Mouse (Mus musculus) liver, adult 2 months (tissue): Measurements from ENCODE around the gene Gm17545.

Experiments
- CTCF ChIP-seq: fragments of 200-500 bp; IDR thresholded peaks from 2 replicates; pipeline ENCODE4 v1.5.1; 2011; ENCODE audit warnings: low read depth, low read length, control low read depth
- POLR2A ChIP-seq: fragments of 200-500 bp; IDR thresholded peaks from 2 replicates; pipeline ENCODE4 v1.6.1; 2011; ENCODE audit warnings: low read length, control low read depth; ENCODE audit not compliant: insufficient read depth; ENCODE audit errors: extremely low read depth

DNA sequence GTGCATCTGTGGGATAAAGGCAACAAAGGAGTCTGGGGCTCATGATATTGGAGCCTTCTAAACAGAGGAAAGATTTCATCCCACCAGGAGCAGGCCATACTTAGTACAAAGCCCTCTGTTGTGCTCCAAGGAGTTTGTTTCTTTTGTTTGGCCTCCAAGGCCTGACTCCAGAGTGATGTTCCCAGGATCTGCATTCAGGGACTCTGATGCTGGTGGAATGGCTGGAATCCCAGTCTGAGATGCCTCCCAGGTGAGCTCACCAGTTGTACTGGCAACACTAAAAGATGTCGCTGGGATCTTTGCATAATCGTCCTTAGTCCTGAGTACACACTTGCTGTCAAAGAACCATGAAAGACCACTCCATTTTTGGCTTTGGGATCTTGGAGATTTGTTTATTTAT lies 20.0 kb upstream of the Gm17545 start:
- no peak for TF ChIP-seq POLR2A
- no peak for TF ChIP-seq CTCF
